In genomic region chr19:9886771-9887170, GRCm38 (mm10) we compare ENCODE assay signal across 37 mouse cellular contexts. TPM values are rescaled to one million over a fixed set of nuclear protein-coding genes. Genes with fewer than 3 reads are reported as not detected.
DNase-seq lines count a peak whose midpoint lies in the region; ATAC-seq lines count a peak whose summit lies in the region.
"Had no signal": no experiment of that assay in that cellular context is flagged by ENCODE, and none has a peak within 500 bp of the region (broad histone marks: within the 10 kb centered on the region; RNA-seq: fewer than 3 reads in every experiment).

No protein-coding gene starts in this region.

- no peak overlapping the region for H3K4me3 ChIP-seq in heart, embryonic 12.5 days
- no peak overlapping the region for H3K4me3 ChIP-seq in liver, embryonic 11.5 days (ENCODE audit: low read depth, low read length)
- no peak overlapping the region for H3K4me3 ChIP-seq in liver, embryonic 16.5 days (ENCODE audit: low read depth, low read length)
- H3K4me3 ChIP-seq: erythroblast, embryonic 14.5 days; forebrain, embryonic 12.5 days; hindbrain, embryonic 10.5 days; hindbrain, embryonic 15.5 days; midbrain, embryonic 10.5 days; midbrain, embryonic 15.5 days; neural tube, embryonic 15.5 days had no signal

- no peaks in the 10 kb centered on the region for H3K27me3 ChIP-seq in heart, embryonic 12.5 days (replicated peaks)
- H3K27me3 ChIP-seq in liver, embryonic 11.5 days (replicated peaks; ENCODE audit: control insufficient read depth, insufficient read depth, low read length) = no peaks in the 10 kb centered on the region
- H3K27me3 ChIP-seq in liver, embryonic 16.5 days (ENCODE audit: control insufficient read depth, insufficient read depth, low read depth, low read length) = no peaks in the 10 kb centered on the region
- H3K27me3 ChIP-seq: forebrain, embryonic 12.5 days; hindbrain, embryonic 15.5 days; midbrain, embryonic 15.5 days; neural tube, embryonic 15.5 days had no signal

- 94% methylated on average over 8 of the region's 8 CpGs for WGBS in heart, embryonic 12.5 days
- 83% methylated on average over 8 of the region's 8 CpGs for WGBS in liver, embryonic 11.5 days
- 80% methylated on average over 8 of the region's 8 CpGs for WGBS in liver, embryonic 16.5 days (ENCODE audit: insufficient replicate concordance)

- H3K4me2 ChIP-seq in heart, embryonic 12.5 days = no peak overlapping the region
- H3K4me2 ChIP-seq in liver, embryonic 11.5 days = no peak overlapping the region
- H3K4me2 ChIP-seq in liver, embryonic 16.5 days (ENCODE audit: low read depth, low read length) = no peak overlapping the region
- H3K4me2 ChIP-seq: forebrain, embryonic 12.5 days; hindbrain, embryonic 15.5 days; midbrain, embryonic 15.5 days; neural tube, embryonic 15.5 days had no signal

- H3K4me1 ChIP-seq in heart, embryonic 12.5 days (replicated peaks) = no peaks in the 10 kb centered on the region
- no peaks in the 10 kb centered on the region for H3K4me1 ChIP-seq in liver, embryonic 11.5 days (replicated peaks; ENCODE audit: control insufficient read depth, insufficient read depth, low read length)
- peaks cover 5% of the 10 kb centered on the region for H3K4me1 ChIP-seq in liver, embryonic 16.5 days (ENCODE audit: control insufficient read depth, low read depth, low read length)
- H3K4me1 ChIP-seq: forebrain, embryonic 12.5 days; hindbrain, embryonic 10.5 days; hindbrain, embryonic 15.5 days; midbrain, embryonic 10.5 days; midbrain, embryonic 15.5 days; neural tube, embryonic 15.5 days had no signal

- H3K9ac ChIP-seq in heart, embryonic 12.5 days = no peak overlapping the region
- H3K9ac ChIP-seq in liver, embryonic 11.5 days (ENCODE audit: low read depth, low read length) = no peak overlapping the region
- no peak overlapping the region for H3K9ac ChIP-seq in liver, embryonic 16.5 days (ENCODE audit: low read depth, low read length)
- H3K9ac ChIP-seq: forebrain, embryonic 12.5 days; hindbrain, embryonic 15.5 days; midbrain, embryonic 15.5 days; neural tube, embryonic 15.5 days had no signal

- DNase-seq in heart, adult 11 months = peak; percentile 61
- peak; percentile 47 for DNase-seq in Muller cell, postnatal 12 days (ENCODE audit: inconsistent ontology term)
- DNase-seq in liver, embryonic 11.5 days (ENCODE audit: low spot score) = no peak
- DNase-seq in spleen, postnatal 10 days (ENCODE audit: low spot score in 2 of 2) = no peak
- DNase-seq: adrenal gland, postnatal 25 days; cerebellum, adult 11-12 months; cerebellum, adult 9-11 months; gastrocnemius, postnatal 36 days; heart, postnatal 14 days; kidney, adult 8-10 months; kidney, postnatal 10 days; layer of hippocampus, postnatal 36 days; retina, postnatal 1 day; right cerebral cortex, postnatal 14 days; thymus, adult 18-20 months; thymus, postnatal 25 days had no signal

- no peaks in the 10 kb centered on the region for H3K9me3 ChIP-seq in heart, embryonic 12.5 days (replicated peaks)
- H3K9me3 ChIP-seq in liver, embryonic 11.5 days (ENCODE audit: control insufficient read depth, low read length) = no peaks in the 10 kb centered on the region
- H3K9me3 ChIP-seq in liver, embryonic 16.5 days (replicated peaks; ENCODE audit: control insufficient read depth, low read length) = no peaks in the 10 kb centered on the region
- H3K9me3 ChIP-seq: forebrain, embryonic 12.5 days; G1E; hindbrain, embryonic 10.5 days; hindbrain, embryonic 15.5 days; midbrain, embryonic 10.5 days; midbrain, embryonic 15.5 days; neural tube, embryonic 15.5 days had no signal

- no peak for ATAC-seq in heart, embryonic 12.5 days (ENCODE audit: insufficient number of reproducible peaks, low FRiP score)
- peak; percentile 47; the same call in 1 of the 2 replicates for ATAC-seq in liver, embryonic 11.5 days (replicated peaks; ENCODE audit: low FRiP score)
- peak; percentile 79 for ATAC-seq in liver, embryonic 16.5 days (ENCODE audit: low read depth)
- no peak for ATAC-seq in megakaryocyte, adult 5-6 weeks (ENCODE audit: poor library complexity, severe bottlenecking)
- ATAC-seq: inflammation-experienced regulatory T-cells, adult 6 months; midbrain, embryonic 15.5 days had no signal

- H3K27ac ChIP-seq in heart, embryonic 12.5 days (ENCODE audit: poor library complexity, severe bottlenecking) = no peak overlapping the region
- no peak overlapping the region for H3K27ac ChIP-seq in liver, embryonic 11.5 days (ENCODE audit: low read depth, low read length)
- no peak overlapping the region for H3K27ac ChIP-seq in liver, embryonic 16.5 days (ENCODE audit: low read length)
- H3K27ac ChIP-seq: forebrain, embryonic 12.5 days; hindbrain, embryonic 10.5 days; hindbrain, embryonic 15.5 days; midbrain, embryonic 10.5 days; midbrain, embryonic 15.5 days; neural tube, embryonic 15.5 days had no signal

- H3K36me3 ChIP-seq in heart, embryonic 12.5 days = peaks cover 83% of the 10 kb centered on the region
- peaks cover 66% of the 10 kb centered on the region for H3K36me3 ChIP-seq in liver, embryonic 11.5 days (ENCODE audit: control insufficient read depth, insufficient read depth, low read length)
- H3K36me3 ChIP-seq in liver, embryonic 16.5 days (ENCODE audit: control insufficient read depth, insufficient read depth) = peaks cover 92% of the 10 kb centered on the region

RNA-seq across cellular contexts. Expression of gene Incenp, which starts 12.6 kb away (rescaled TPM):
- 82.2 and 83.0 TPM in 2 replicates for polyA plus RNA-seq in heart, embryonic 12.5 days (2016; fragmentation: Nextera tagmentation; extraction: Ambion mirVana)
- 116 and 118 TPM in 2 replicates for polyA plus RNA-seq in liver, embryonic 11.5 days (2014; fragmentation: Nextera tagmentation; extraction: Ambion mirVana)
- polyA plus RNA-seq in liver, embryonic 16.5 days (2015; fragmentation: Nextera tagmentation; extraction: Ambion mirVana) = 76.2 and 79.7 TPM in 2 replicates
- total RNA-seq in megakaryocyte, adult 5-6 weeks (2015) = 204 and 205 TPM in 2 replicates
- 85.5 and 116 TPM in 2 replicates for total RNA-seq in megakaryocyte, adult 5-6 weeks (2017)

RNA-seq across cellular contexts. Expression of gene Scgb2a2, which starts 39.4 kb away (rescaled TPM):
- polyA plus RNA-seq in heart, embryonic 12.5 days (2016; fragmentation: Nextera tagmentation; extraction: Ambion mirVana) = not detected in 2 replicates
- polyA plus RNA-seq in liver, embryonic 11.5 days (2014; fragmentation: Nextera tagmentation; extraction: Ambion mirVana) = not detected in 2 replicates
- polyA plus RNA-seq in liver, embryonic 16.5 days (2015; fragmentation: Nextera tagmentation; extraction: Ambion mirVana) = not detected in 2 replicates
- not detected in 2 replicates for total RNA-seq in megakaryocyte, adult 5-6 weeks (2015)
- total RNA-seq in megakaryocyte, adult 5-6 weeks (2017) = not detected in 2 replicates
- total RNA-seq: adrenal gland, postnatal 25 days; G1E; gastrocnemius, postnatal 36 days; heart, adult 8-10 months; heart, postnatal 14 days; layer of hippocampus, postnatal 36 days; left cerebral cortex, postnatal 14 days had no signal
- polyA plus RNA-seq: embryonic facial prominence, embryonic 14.5 days; erythroblast, embryonic 14.5 days; forebrain, embryonic 12.5 days; G1E; heart, embryonic 14.5 days; hindbrain, embryonic 10.5 days; hindbrain, embryonic 15.5 days; inflammation-experienced regulatory T-cells, adult 6 months; large intestine, adult 2 months; limb, embryonic 11.5 days; lung, postnatal 0 days; midbrain, embryonic 15.5 days; neural tube, embryonic 15.5 days; small intestine, adult 2 months; stomach, embryonic 16.5 days had no signal

Comparison
In these comparisons a context has a peak if more than half of its experiments do, and no peak if none do; other contexts are left out.
1. DNase-seq: peak in heart, adult 11 months (single experiment) and Muller cell, postnatal 12 days (single experiment); none in liver, embryonic 11.5 days (single experiment) and spleen, postnatal 10 days (0 of 2).
2. ATAC-seq: peak in liver, embryonic 11.5 days (single experiment) and liver, embryonic 16.5 days (single experiment); none in heart, embryonic 12.5 days (single experiment) and megakaryocyte, adult 5-6 weeks (single experiment).